Mouse (Mus musculus): ENCODE data around the gene Adra2b.
A peak's percentile ranks its signal among the peaks of the same experiment; 100 is the strongest.

Gene Adra2b

GRCm38 (mm10) chr2:127362459-127363281, at the start of gene Adra2b:
Gene Adra2b (plus strand): TSS chr2:127363208.
- DNase-seq (ENCODE audit: low read depth, low spot score): peak; percentile 50

- no peak for DNase-seq (ENCODE audit: low read depth, low spot score)
These were observed 49.1 kb upstream of the Adra2b start for GRCm38 (mm10) chr2:127313878-127314277.

GRCm38 (mm10) chr2:127314467-127315154, 48.4 kb upstream of the Adra2b start:
- no peak for DNase-seq (ENCODE audit: low read depth, low spot score)

- no peak for DNase-seq (ENCODE audit: low read depth, low spot score)
These were observed 47.9 kb upstream of the Adra2b start for GRCm38 (mm10) chr2:127315155-127315470.

GRCm38 (mm10) chr2:127316431-127316830, 46.6 kb upstream of the Adra2b start:
- DNase-seq (ENCODE audit: low read depth, low spot score): no peak

- DNase-seq (ENCODE audit: low read depth, low spot score): no peak
These were observed 44.9 kb upstream of the Adra2b start for GRCm38 (mm10) chr2:127318136-127318535.

GRCm38 (mm10) chr2:127319071-127319470, 43.9 kb upstream of the Adra2b start:
- no peak for DNase-seq (ENCODE audit: low read depth, low spot score)

GRCm38 (mm10) chr2:127322671-127323285, 40.2 kb upstream of the Adra2b start:
- no peak for DNase-seq (ENCODE audit: low read depth, low spot score)

GRCm38 (mm10) chr2:127323667-127324066, 39.3 kb upstream of the Adra2b start:
- no peak for DNase-seq (ENCODE audit: low read depth, low spot score)

GRCm38 (mm10) chr2:127324456-127324855, 38.6 kb upstream of the Adra2b start:
- no peak for DNase-seq (ENCODE audit: low read depth, low spot score)

- DNase-seq (ENCODE audit: low read depth, low spot score): no peak
These were observed 34.7 kb upstream of the Adra2b start for GRCm38 (mm10) chr2:127328090-127328851.

- no peak for DNase-seq (ENCODE audit: low read depth, low spot score)
These were observed 30.0 kb upstream of the Adra2b start for GRCm38 (mm10) chr2:127332807-127333570.

- DNase-seq (ENCODE audit: low read depth, low spot score): no peak
These were observed 28.9 kb upstream of the Adra2b start for GRCm38 (mm10) chr2:127333945-127334603.

GRCm38 (mm10) chr2:127335078-127335541, 27.9 kb upstream of the Adra2b start:
- DNase-seq (ENCODE audit: low read depth, low spot score): no peak

- peak; percentile 76 for DNase-seq (ENCODE audit: low read depth, low spot score)
These were observed 27.1 kb upstream of the Adra2b start, which contains the start of gene Dusp2 for GRCm38 (mm10) chr2:127335767-127336496. Gene Dusp2 (plus strand): TSS chr2:127336159.

GRCm38 (mm10) chr2:127336497-127336832, 26.5 kb upstream of the Adra2b start:
- no peak for DNase-seq (ENCODE audit: low read depth, low spot score)

- DNase-seq (ENCODE audit: low read depth, low spot score): no peak
These were observed 26.1 kb upstream of the Adra2b start for GRCm38 (mm10) chr2:127336885-127337284.

- no peak for DNase-seq (ENCODE audit: low read depth, low spot score)
These were observed 25.5 kb upstream of the Adra2b start for GRCm38 (mm10) chr2:127337531-127337930.

GRCm38 (mm10) chr2:127338012-127338411, 25.0 kb upstream of the Adra2b start:
- DNase-seq (ENCODE audit: low read depth, low spot score): no peak

- no peak for DNase-seq (ENCODE audit: low read depth, low spot score)
These were observed 24.6 kb upstream of the Adra2b start, which contains the start of gene Astl for GRCm38 (mm10) chr2:127338416-127338815. Gene Astl (plus strand): TSS chr2:127338639.

All from skeletal muscle tissue, adult 2 months (tissue).